Mouse (Mus musculus): ENCODE measurements around the gene Klri1.
"Not testable (repeated sequence)": the region's sequence is repeated elsewhere in the genome, so short reads cannot be mapped to it uniquely, and the experiment has no call there.

Gene Klri1

GRCm38 (mm10) chr6:129717032-129717431 is at the start of gene Klri1:
Gene Klri1, minus strand, starts transcription at chr6:129717132.
- no peak for DNase-seq (ENCODE audit: low spot score)

GRCm38 (mm10) chr6:129747654-129748032 is 30.7 kb upstream of the Klri1 start:
- no peak for DNase-seq (ENCODE audit: low spot score)

- no peak for DNase-seq (ENCODE audit: low spot score)
Measured at GRCm38 (mm10) chr6:129747016-129747653, 30.2 kb upstream of the Klri1 start.

GRCm38 (mm10) chr6:129746151-129746550 is 29.2 kb upstream of the Klri1 start:
- DNase-seq (ENCODE audit: low spot score) = no peak

DNA sequence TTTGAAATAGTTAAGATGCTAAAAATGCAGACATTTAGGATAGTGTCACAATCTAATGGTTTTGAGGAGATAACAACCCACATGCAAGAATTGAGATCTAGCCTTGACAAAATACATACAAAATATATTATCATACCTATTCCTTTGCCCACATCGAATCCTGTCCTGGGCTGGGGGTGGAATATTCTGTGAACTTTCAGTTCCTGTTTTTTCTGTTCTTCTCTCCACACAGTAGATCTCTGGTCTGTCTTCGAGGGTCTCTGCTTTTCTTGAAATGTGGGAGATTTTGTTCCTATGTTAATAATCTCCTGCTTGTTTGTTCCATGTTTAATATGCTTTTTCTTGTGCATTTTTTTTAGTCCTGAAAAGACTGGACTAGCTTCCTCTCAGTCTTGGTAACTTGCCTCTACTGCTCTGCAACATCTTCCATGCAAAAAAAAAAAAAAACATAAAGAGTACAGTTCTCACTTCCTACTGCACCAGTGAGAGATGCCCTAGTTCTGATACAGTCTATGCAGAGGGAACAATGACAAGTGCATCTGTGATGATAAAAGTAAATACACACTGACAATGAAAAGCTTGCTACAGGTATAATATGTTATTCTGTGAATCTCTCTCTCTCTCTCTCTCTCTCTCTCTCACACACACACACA is 23.3 kb upstream of the Klri1 start, which contains the start of gene Klri2:
TSS of gene Klri2 (minus strand) at position 416 of the 653 bp plus-strand sequence.
- DNase-seq (ENCODE audit: low spot score) = no peak

DNA sequence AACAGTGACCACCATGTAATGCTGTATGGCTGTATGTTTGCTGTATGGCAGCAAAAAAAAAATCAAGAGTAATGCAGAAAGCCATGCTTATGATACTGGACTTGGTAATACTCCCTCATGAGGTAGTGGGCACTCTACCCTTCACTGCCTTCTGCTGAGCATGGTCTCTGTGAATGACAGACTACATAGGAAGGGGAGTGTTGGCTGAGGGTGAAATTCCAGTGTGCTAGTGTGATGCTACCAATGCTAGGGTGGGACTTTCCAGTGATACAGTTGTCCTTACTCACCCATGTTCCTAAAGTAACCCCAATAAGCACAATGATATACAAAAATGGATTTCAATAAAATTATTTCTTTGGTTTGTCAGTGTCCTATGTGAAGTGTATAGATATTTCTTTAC is 19.5 kb upstream of the Klri1 start:
- no peak for DNase-seq (ENCODE audit: low spot score)

DNA sequence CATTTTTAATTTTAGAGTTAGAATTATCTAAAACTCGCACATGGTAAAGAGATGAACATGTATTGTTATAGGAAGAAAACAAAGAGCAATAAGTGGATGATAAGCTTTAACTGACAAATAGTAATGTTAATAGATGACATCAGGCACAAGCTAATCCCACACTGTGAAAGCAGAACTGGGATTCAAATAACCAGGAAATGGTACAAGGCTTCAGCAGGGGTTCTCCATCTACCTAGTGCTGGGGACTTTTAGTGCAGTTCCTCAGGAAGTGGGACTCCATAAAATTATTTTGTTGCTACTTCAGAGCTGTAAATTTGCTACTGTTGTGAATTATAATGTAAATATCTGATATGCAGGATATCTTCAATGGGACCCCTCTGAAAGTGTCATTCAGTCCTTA is 10.3 kb upstream of the Klri1 start:
- DNase-seq (ENCODE audit: low spot score) = no peak

DNA sequence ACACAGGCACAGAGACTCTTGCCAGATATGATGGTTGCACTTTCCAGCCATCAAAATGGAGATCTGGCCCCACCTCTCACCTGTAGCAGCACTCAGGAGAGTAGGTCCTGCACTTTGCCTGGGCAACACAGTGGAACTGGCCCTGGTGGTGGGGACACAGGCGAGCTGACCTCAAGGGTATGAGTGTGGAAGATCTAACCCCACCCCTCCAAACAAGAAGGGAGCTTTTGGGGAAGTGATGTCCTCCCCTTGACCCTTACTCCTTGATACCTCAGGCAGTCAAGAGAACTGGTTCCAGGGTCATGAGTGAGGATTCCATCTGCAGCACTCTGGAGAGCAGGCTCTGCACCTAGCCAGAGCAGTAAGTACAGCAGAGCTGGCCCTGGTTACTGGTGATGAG is 4.5 kb upstream of the Klri1 start:
- DNase-seq (ENCODE audit: low spot score) = no peak

DNA sequence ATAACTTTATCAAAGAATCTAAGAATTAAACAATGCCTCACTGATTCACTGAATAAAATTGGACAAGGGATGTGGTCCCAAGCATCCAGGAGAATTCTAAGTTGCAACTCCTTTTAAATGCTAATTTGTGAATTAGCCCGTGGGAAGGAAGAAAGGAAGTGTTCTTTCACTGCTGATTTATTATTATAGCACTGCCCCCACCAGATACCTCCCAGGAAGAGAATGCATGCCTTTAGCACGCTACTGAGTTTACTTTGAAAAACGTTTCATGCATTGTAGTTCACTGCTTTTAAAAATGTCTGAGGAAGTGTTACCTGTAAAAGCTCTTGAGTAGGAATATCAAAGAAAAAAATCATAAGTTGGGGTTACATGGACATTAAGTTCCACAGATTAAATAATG is 3.6 kb upstream of the Klri1 start:
- DNase-seq (ENCODE audit: low spot score) = no peak

DNA sequence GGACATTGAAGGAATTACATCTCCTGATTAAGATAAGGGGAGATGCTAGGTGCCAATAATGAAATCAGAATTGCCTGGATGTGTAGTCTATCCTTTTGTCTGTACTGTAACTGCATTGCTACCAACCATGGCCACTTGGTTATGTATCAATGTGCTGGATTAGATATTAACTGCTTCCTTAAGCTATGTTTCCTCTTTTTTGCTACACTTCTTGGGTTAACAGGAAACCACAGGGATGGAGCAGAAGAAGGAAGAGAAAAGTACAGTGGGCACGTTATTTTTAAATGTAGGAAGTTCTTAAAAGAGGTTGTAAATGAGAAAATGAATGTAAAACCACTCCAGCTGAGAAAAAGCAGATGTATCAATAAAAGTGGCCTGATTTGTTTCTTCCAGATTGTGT is 3.4 kb downstream of the Klri1 start:
- DNase-seq (ENCODE audit: low spot score) = no peak

DNA sequence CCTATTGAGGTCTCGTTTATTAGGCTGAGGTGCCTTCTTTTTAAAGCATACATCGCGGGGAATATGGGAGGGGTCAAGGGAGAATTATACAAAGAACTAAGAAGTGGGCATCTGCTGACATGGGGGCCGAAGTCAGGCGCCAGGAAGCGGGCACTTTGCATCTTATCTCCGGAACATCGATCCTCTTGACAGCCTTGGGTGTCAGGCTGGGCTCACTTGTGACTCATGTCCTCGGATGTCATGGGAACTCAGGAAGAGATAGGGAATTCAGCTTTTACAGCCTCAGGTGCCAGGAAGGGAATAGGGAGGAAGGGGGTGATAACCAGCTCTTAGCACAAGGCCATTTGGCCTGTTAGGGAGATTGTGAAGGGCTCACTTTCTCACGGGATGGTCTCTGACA is 25.5 kb downstream of the Klri1 start:
- not testable (repeated sequence) for DNase-seq (ENCODE audit: low spot score)

- no peak for DNase-seq (ENCODE audit: low spot score)
Measured at GRCm38 (mm10) chr6:129680379-129680778, 36.6 kb downstream of the Klri1 start.

GRCm38 (mm10) chr6:129678873-129679272 is 38.1 kb downstream of the Klri1 start, which contains the start of gene Klrc1:
Gene Klrc1, minus strand, starts transcription at chr6:129678973.
- DNase-seq (ENCODE audit: low spot score) = no peak

DNA sequence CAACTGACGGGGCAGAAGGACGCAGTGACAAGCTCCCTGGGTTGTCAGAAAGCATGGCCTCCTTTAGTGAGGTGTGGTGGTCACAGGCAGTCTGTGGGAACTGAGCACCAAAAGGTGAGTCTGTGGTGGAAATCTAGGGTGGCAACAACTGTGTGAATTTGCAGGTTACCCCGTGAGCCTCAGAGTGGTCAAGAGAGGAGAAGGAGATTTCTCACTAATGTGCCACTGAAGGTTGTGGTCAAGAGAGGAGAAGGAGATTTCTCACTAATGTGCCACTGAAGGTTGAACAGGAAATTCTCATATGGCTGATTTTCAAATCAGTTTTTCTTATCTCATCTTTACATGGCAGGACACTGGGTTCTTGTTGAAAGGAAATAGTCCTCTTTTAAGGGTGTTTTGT is 55.6 kb downstream of the Klri1 start:
- DNase-seq (ENCODE audit: low spot score) = not testable (repeated sequence)

DNA sequence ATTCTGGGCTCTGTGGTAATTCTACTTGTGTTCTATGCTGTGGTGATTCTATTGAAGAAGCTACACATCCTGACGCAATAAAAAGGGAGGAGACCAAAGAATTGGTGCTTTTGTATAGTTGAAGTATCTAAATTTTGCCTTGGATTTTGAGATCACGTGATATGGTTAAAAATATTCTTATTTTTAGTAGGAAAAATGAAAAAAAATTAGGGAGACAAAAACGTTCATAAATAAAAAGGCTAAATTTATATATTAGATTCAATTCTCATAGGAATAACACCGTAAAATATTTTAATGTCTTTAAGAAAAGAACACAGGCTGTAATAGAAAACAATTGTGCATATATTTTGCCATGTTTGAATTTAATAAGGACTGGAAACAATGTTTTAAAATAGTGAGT is 56.3 kb downstream of the Klri1 start, which contains the start of gene Klrc2:
TSS of gene Klrc2 (minus strand) at position 101 of the 400 bp plus-strand sequence.
- not testable (repeated sequence) for DNase-seq (ENCODE audit: low spot score)
